Mouse (Mus musculus) neural tube, embryonic 12.5 days (tissue): Measurements from ENCODE around the gene Pard3. TPM values are rescaled to one million over a fixed set of nuclear protein-coding genes. Genes with fewer than 3 reads are reported as not detected.
A peak's percentile ranks its signal among the peaks of the same experiment; 100 is the strongest.

ENCODE experiments used
- ATAC-seq: fragments of 200-750 bp; cut with Nextera tagmentation; 2 replicates; pipeline ENCODE4 v1.8.0; 2017; ENCODE audit warnings: low read depth, mild to moderate bottlenecking, moderate TSS enrichment, moderate library complexity; ENCODE audit not compliant: low FRiP score
- H3K27ac ChIP-seq: fragments of 300-500 bp; sonication (generic); 2 replicates; pipeline ENCODE4 v1.5.1; 2016
- H3K27me3 ChIP-seq: fragments of 300-500 bp; sonication (generic); replicated peaks from 2 replicates; pipeline ENCODE4 v1.6.1; 2016; ENCODE audit warnings: mild to moderate bottlenecking
- H3K36me3 ChIP-seq: fragments of 300-500 bp; sonication (generic); 2 replicates; pipeline ENCODE4 v1.6.1; 2016; ENCODE audit warnings: mild to moderate bottlenecking
- H3K4me1 ChIP-seq: fragments of 300-500 bp; sonication (generic); 2 replicates; pipeline ENCODE4 v1.6.1; 2016
- H3K4me2 ChIP-seq: fragments of 300-500 bp; sonication (generic); replicated peaks from 2 replicates; pipeline ENCODE4 v1.6.1; 2016; ENCODE audit warnings: mild to moderate bottlenecking
- H3K4me3 ChIP-seq: fragments of 300-500 bp; sonication (generic); 2 replicates; pipeline ENCODE4 v1.5.1; 2016
- H3K9ac ChIP-seq: fragments of 300-500 bp; sonication (generic); 2 replicates; pipeline ENCODE4 v1.6.1; 2016; ENCODE audit warnings: mild to moderate bottlenecking
- H3K9me3 ChIP-seq: fragments of 300-500 bp; sonication (generic); 2 replicates; pipeline ENCODE4 v1.6.1; 2016; ENCODE audit warnings: mild to moderate bottlenecking
- WGBS: fragments of 180-500 bp; shearing (Covaris S2); methylation state at CpG from one replicate; pipeline ENCODE4 v1.1.7; 2016; 5-methylcytosine and 5-hydroxymethylcytosine counted together
- polyA plus RNA-seq: library from polyadenylated mRNA; unstranded; fragments of >200 nt; fragmentation: Nextera tagmentation; extraction: Ambion mirVana; gene quantifications from 2 replicates; pipeline ENCODE4 v1.2.1, GENCODE M21; 2016

The Pard3 gene
- polyA plus RNA-seq, 1 experiment from 2014 or later: 41.1 TPM

- ATAC-seq: peak; percentile 34; the same call in 1 of the 2 replicates
- Histone ChIP-seq H3K4me3 (no peak overlapping the region), H3K9ac (no peak overlapping the region)
Measured at GRCm38 (mm10) chr8:127191387-127191786, 127.7 kb downstream of the Pard3 start.

GRCm38 (mm10) chr8:127191824-127192223, 128.1 kb downstream of the Pard3 start:
- ATAC-seq: no peak
- Histone ChIP-seq H3K27ac (no peak overlapping the region), H3K4me1 (peaks cover 26% of the 10 kb centered on the region), H3K9me3 (no peaks in the 10 kb centered on the region), H3K9ac (no peak overlapping the region), H3K4me3 (no peak overlapping the region), H3K4me2 (no peak overlapping the region), H3K36me3 (no peaks in the 10 kb centered on the region), H3K27me3 (no peaks in the 10 kb centered on the region)
- 25% methylated on average over 6 of the region's 6 CpGs for WGBS

More at GRCm38 (mm10) chr8:127191387-127191786, 127.7 kb downstream of the Pard3 start:
- Histone ChIP-seq H3K36me3 (no peaks in the 10 kb centered on the region), H3K9me3 (no peaks in the 10 kb centered on the region), H3K4me2 (no peak overlapping the region), H3K27ac (no peak overlapping the region), H3K4me1 (peaks cover 26% of the 10 kb centered on the region), H3K27me3 (no peaks in the 10 kb centered on the region)
- WGBS: 34% methylated on average over 5 of the region's 5 CpGs

- Histone ChIP-seq H3K27ac (no peak overlapping the region), H3K36me3 (no peaks in the 10 kb centered on the region), H3K9me3 (no peaks in the 10 kb centered on the region), H3K4me2 (no peak overlapping the region), H3K4me3 (no peak overlapping the region), H3K4me1 (peaks cover 26% of the 10 kb centered on the region), H3K27me3 (no peaks in the 10 kb centered on the region), H3K9ac (no peak overlapping the region)
- WGBS: 75% methylated on average over 10 of the region's 10 CpGs
- ATAC-seq: no peak
Measured at GRCm38 (mm10) chr8:127192331-127192730, 128.6 kb downstream of the Pard3 start.

DNA sequence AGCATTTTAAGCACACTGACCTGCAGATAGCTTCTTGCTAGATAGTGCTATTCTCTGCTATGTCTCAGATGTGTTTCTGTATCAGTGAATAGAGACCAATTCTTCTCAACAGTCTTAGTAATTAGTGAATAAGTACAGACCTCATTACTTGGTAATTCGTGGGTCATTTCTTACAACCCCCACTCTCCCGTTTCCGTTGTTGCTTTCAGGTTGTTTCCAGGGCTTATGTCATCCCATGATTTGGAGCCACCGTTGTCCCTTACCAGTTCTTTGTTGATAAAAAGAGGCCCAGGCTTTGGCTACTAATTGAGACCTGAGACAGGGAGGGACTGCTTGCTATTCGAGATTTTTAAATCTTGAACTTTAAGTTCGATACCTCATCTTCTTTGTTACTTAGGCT, 129.7 kb downstream of the Pard3 start:
- Histone ChIP-seq H3K4me2 (no peak overlapping the region), H3K36me3 (no peaks in the 10 kb centered on the region), H3K4me1 (peaks cover 26% of the 10 kb centered on the region), H3K4me3 (no peak overlapping the region), H3K9ac (no peak overlapping the region), H3K27ac (no peak overlapping the region), H3K27me3 (no peaks in the 10 kb centered on the region), H3K9me3 (no peaks in the 10 kb centered on the region)
- no peak for ATAC-seq
- 57% methylated on average over 6 of the region's 6 CpGs for WGBS

DNA sequence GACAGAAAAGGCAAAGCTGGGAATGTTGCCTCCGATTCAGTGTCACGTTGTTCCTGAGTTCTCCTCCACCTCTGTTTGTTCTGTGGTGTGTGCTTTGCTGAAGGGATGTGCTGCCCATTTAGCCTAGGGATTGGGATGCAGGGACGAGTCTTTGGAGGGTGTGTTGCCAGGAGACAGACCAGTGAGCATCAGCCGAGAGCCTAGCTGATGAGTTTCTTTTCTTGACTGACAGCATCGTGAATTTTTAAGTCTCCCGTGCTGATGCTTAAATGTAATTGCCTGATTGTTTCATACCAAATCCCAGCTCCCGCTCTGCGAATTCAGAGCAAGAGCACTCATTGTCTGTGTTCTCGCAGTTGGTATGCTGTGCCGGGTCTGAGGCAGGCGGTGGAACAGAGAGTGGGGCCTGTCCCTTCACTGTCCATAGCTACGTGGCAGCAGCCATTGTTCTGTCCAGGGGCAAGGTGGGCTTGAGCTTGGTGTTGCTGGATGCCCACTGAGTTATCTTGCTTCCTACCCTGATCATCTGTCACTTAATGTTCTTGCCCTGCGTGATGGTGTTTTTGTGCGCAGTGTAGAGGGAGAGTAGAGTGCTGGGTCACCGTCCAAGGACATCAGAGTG, 131.2 kb downstream of the Pard3 start:
- Histone ChIP-seq H3K9me3 (no peaks in the 10 kb centered on the region), H3K4me2 (no peak overlapping the region), H3K4me1 (peaks cover 26% of the 10 kb centered on the region), H3K27ac (no peak overlapping the region), H3K27me3 (no peaks in the 10 kb centered on the region), H3K4me3 (no peak overlapping the region), H3K36me3 (no peaks in the 10 kb centered on the region), H3K9ac (no peak overlapping the region)
- no peak for ATAC-seq
- 63% methylated on average over 15 of the region's 15 CpGs for WGBS

GRCm38 (mm10) chr8:127196505-127197265, 133.0 kb downstream of the Pard3 start:
- no peak overlapping the region for H3K4me2 ChIP-seq
- H3K36me3 ChIP-seq: no peaks in the 10 kb centered on the region
- no peaks in the 10 kb centered on the region for H3K27me3 ChIP-seq
- no peaks in the 10 kb centered on the region for H3K9me3 ChIP-seq
- no peak overlapping the region for H3K4me3 ChIP-seq
- WGBS: 60% methylated on average over 13 of the region's 13 CpGs
- no peak for ATAC-seq
- H3K4me1 ChIP-seq: peaks cover 22% of the 10 kb centered on the region
- H3K9ac ChIP-seq: no peak overlapping the region
- no peak overlapping the region for H3K27ac ChIP-seq

GRCm38 (mm10) chr8:127207455-127207854, 143.8 kb downstream of the Pard3 start:
- Histone ChIP-seq H3K9ac (no peak overlapping the region), H3K27ac (no peak overlapping the region), H3K4me3 (no peak overlapping the region), H3K4me1 (peaks cover 21% of the 10 kb centered on the region), H3K36me3 (no peaks in the 10 kb centered on the region), H3K27me3 (no peaks in the 10 kb centered on the region), H3K4me2 (no peak overlapping the region), H3K9me3 (no peaks in the 10 kb centered on the region)
- WGBS: 15% methylated on average over 4 of the region's 4 CpGs
- ATAC-seq: no peak

GRCm38 (mm10) chr8:127210621-127211020, 146.9 kb downstream of the Pard3 start:
- H3K36me3 ChIP-seq: no peaks in the 10 kb centered on the region
- no peak overlapping the region for H3K4me2 ChIP-seq
- ATAC-seq: no peak
- no peak overlapping the region for H3K4me3 ChIP-seq
- H3K9me3 ChIP-seq: no peaks in the 10 kb centered on the region
- H3K4me1 ChIP-seq: peaks cover 28% of the 10 kb centered on the region
- H3K27me3 ChIP-seq: no peaks in the 10 kb centered on the region
- H3K27ac ChIP-seq: no peak overlapping the region
- WGBS: 91% methylated on average over 4 of the region's 4 CpGs
- no peak overlapping the region for H3K9ac ChIP-seq

DNA sequence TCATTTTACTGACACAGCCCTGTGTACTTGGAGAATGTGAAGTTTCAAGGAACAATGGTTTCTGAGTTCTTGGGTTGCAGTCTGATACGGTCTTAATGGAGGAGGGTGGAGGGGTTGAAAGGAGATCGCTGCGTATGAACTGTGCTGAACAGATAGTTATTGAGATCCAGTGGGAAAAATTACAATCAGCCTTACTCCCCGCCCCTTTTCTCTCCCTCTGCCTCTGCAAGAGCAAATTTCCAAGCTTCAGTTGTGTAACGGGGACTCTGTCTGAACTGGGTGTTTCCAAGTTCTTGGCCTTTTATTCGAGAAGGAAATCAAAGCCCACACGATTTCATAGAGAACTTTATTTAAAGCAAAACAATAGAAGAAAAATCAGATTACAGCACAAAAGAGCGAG, 150.6 kb downstream of the Pard3 start:
- Histone ChIP-seq H3K9me3 (no peaks in the 10 kb centered on the region), H3K9ac (no peak overlapping the region), H3K4me3 (no peak overlapping the region), H3K4me1 (peaks cover 25% of the 10 kb centered on the region), H3K4me2 (no peak overlapping the region), H3K36me3 (no peaks in the 10 kb centered on the region), H3K27me3 (no peaks in the 10 kb centered on the region), H3K27ac (no peak overlapping the region)
- 64% methylated on average over 8 of the region's 8 CpGs for WGBS
- ATAC-seq: no peak

- Histone ChIP-seq H3K4me2 (no peak overlapping the region), H3K36me3 (no peaks in the 10 kb centered on the region), H3K27ac (peak overlapping the region; percentile 50; the same call in 1 of the 2 replicates), H3K4me1 (peaks cover 30% of the 10 kb centered on the region), H3K27me3 (no peaks in the 10 kb centered on the region), H3K4me3 (no peak overlapping the region), H3K9me3 (no peaks in the 10 kb centered on the region), H3K9ac (no peak overlapping the region)
- peak; percentile 68 for ATAC-seq
- WGBS: 70% methylated on average over 4 of the region's 4 CpGs
Measured at GRCm38 (mm10) chr8:127214748-127215433, 151.2 kb downstream of the Pard3 start.

GRCm38 (mm10) chr8:127220206-127220605, 156.5 kb downstream of the Pard3 start:
- H3K4me2 ChIP-seq: no peak overlapping the region
- H3K27ac ChIP-seq: no peak overlapping the region
- no peak overlapping the region for H3K4me3 ChIP-seq
- no peak for ATAC-seq
- WGBS: 22% methylated on average over 5 of the region's 5 CpGs
- H3K9me3 ChIP-seq: no peaks in the 10 kb centered on the region
- no peak overlapping the region for H3K9ac ChIP-seq
- no peaks in the 10 kb centered on the region for H3K36me3 ChIP-seq
- no peaks in the 10 kb centered on the region for H3K27me3 ChIP-seq
- H3K4me1 ChIP-seq: peaks cover 28% of the 10 kb centered on the region

GRCm38 (mm10) chr8:127220615-127221014, 156.9 kb downstream of the Pard3 start:
- Histone ChIP-seq H3K4me2 (no peak overlapping the region), H3K9ac (no peak overlapping the region), H3K4me3 (no peak overlapping the region), H3K36me3 (no peaks in the 10 kb centered on the region), H3K27ac (no peak overlapping the region), H3K9me3 (no peaks in the 10 kb centered on the region), H3K27me3 (no peaks in the 10 kb centered on the region), H3K4me1 (peaks cover 25% of the 10 kb centered on the region)
- 53% methylated on average over 7 of the region's 7 CpGs for WGBS
- no peak for ATAC-seq
